Mouse (Mus musculus) midbrain, postnatal 0 days (tissue): Measurements from ENCODE around the gene Mrpl58. TPM values are rescaled to one million over a fixed set of nuclear protein-coding genes. Genes with fewer than 3 reads are reported as not detected.
A peak's percentile ranks its signal among the peaks of the same experiment; 100 is the strongest.
"Not testable (repeated sequence)": the region's sequence is repeated elsewhere in the genome, so short reads cannot be mapped to it uniquely, and the experiment has no call there.

ENCODE experiments used
- ATAC-seq: fragments of 200-750 bp; cut with Nextera tagmentation; 2 replicates; pipeline ENCODE4 v1.8.0; 2017; ENCODE audit warnings: moderate number of reproducible peaks, mild to moderate bottlenecking, moderate TSS enrichment, moderate library complexity; ENCODE audit not compliant: low FRiP score
- DNase-seq: peaks from one replicate; pipeline ENCODE4 v3.0.0-alpha.2; 2015; ENCODE audit warnings: low spot score
- H3K27ac ChIP-seq: fragments of 300-500 bp; sonication (generic); 2 replicates; pipeline ENCODE4 v1.5.1; 2014; ENCODE audit warnings: low read depth, mild to moderate bottlenecking, low read length, mixed read lengths
- H3K27me3 ChIP-seq: fragments of 300-500 bp; sonication (generic); 2 replicates; pipeline ENCODE4 v1.6.1; 2014; ENCODE audit warnings: low read length, control low read depth, mixed read lengths; ENCODE audit not compliant: insufficient read depth
- H3K36me3 ChIP-seq: fragments of 300-500 bp; sonication (generic); 2 replicates; pipeline ENCODE4 v1.6.1; 2014; ENCODE audit warnings: low read length, control low read depth, mixed read lengths; ENCODE audit not compliant: insufficient read depth
- H3K4me1 ChIP-seq: fragments of 300-500 bp; sonication (generic); 2 replicates; pipeline ENCODE4 v1.6.1; 2014; ENCODE audit warnings: mild to moderate bottlenecking, control low read depth, antibody characterized with exemption, low read length, mixed read lengths; ENCODE audit not compliant: insufficient read depth
- H3K4me2 ChIP-seq: fragments of 300-500 bp; sonication (generic); 2 replicates; pipeline ENCODE4 v1.6.1; 2014; ENCODE audit warnings: low read depth, mild to moderate bottlenecking, low read length, mixed read lengths; ENCODE audit not compliant: poor library complexity, severe bottlenecking
- H3K4me3 ChIP-seq: fragments of 300-500 bp; sonication (generic); 2 replicates; pipeline ENCODE4 v1.5.1; 2014; ENCODE audit warnings: low read depth, mild to moderate bottlenecking, low read length, moderate library complexity
- H3K9ac ChIP-seq: fragments of 300-500 bp; sonication (generic); replicated peaks from 2 replicates; pipeline ENCODE4 v1.6.1; 2014; ENCODE audit warnings: mild to moderate bottlenecking, low read length, moderate library complexity, mixed read lengths; ENCODE audit not compliant: poor library complexity, severe bottlenecking
- H3K9me3 ChIP-seq: fragments of 300-500 bp; sonication (generic); 2 replicates; pipeline ENCODE4 v1.6.1; 2016; ENCODE audit warnings: low read length, control low read depth
- CTCF ChIP-seq: IDR thresholded peaks from 2 replicates; pipeline ENCODE4 v1.5.1; 2016; ENCODE audit warnings: antibody characterized with exemption, mild to moderate bottlenecking
- WGBS: fragments of 180-500 bp; shearing (Covaris S2); extraction: QIAGEN DNeasy Blood & Tissue Kit; methylation state at CpG from one replicate; pipeline ENCODE4 v1.1.7; 2014; 5-methylcytosine and 5-hydroxymethylcytosine counted together
- polyA plus RNA-seq: library from polyadenylated mRNA; unstranded; fragments of >200 nt; fragmentation: Nextera tagmentation; extraction: Ambion mirVana; gene quantifications from 2 replicates; pipeline ENCODE4 v1.2.1, GENCODE M21; 2015
- total RNA-seq: library from RNA; depleted of rRNA; stranded (reverse); fragments of >200 nt; gene quantifications from 2 replicates; pipeline ENCODE4 v1.2.3, GENCODE M21; 2014

Mrpl58 gene
- total and polyA plus RNA-seq, 2 experiments from 2014 or later = 69.2 to 187 TPM

GRCm38 (mm10) chr11:115383701-115384474 is 19.7 kb upstream of the Mrpl58 start:
- Histone ChIP-seq H3K27ac (peak overlapping the region; percentile 95), H3K36me3 (no peaks in the 10 kb centered on the region; the same call in 1 of the 2 replicates), H3K4me3 (peak overlapping the region; percentile 90), H3K4me2 (peak overlapping the region; percentile 82), H3K27me3 (no peaks in the 10 kb centered on the region), H3K4me1 (peaks cover 17% of the 10 kb centered on the region), H3K9ac (peak overlapping the region; percentile 97), H3K9me3 (no peaks in the 10 kb centered on the region)
- 26% methylated on average over 16 of the region's 16 CpGs for WGBS
- peak; percentile 76 for DNase-seq
- no peak for ATAC-seq
- TF ChIP-seq CTCF = peak; percentile 8; the same call in 1 of the 2 replicates

GRCm38 (mm10) chr11:115384587-115384986 is 19.0 kb upstream of the Mrpl58 start:
- ATAC-seq (no peak), DNase-seq (no peak)
- TF ChIP-seq CTCF = no peak
- Histone ChIP-seq H3K9ac (peak overlapping the region; percentile 97), H3K27ac (0 out of 2 replicates have a peak overlapping the region, but pooled peaks have one; percentile 38), H3K9me3 (no peaks in the 10 kb centered on the region), H3K36me3 (no peaks in the 10 kb centered on the region; the same call in 1 of the 2 replicates), H3K4me3 (no peak overlapping the region), H3K4me2 (peak overlapping the region; percentile 82), H3K27me3 (no peaks in the 10 kb centered on the region), H3K4me1 (peaks cover 17% of the 10 kb centered on the region)
- 74% methylated on average over 5 of the region's 5 CpGs for WGBS

- 91% methylated on average over 3 of the region's 3 CpGs for WGBS
Observed at GRCm38 (mm10) chr11:115386859-115387258, 16.7 kb upstream of the Mrpl58 start.

GRCm38 (mm10) chr11:115391358-115391757 is 12.2 kb upstream of the Mrpl58 start:
- Histone ChIP-seq H3K27me3 (no peaks in the 10 kb centered on the region), H3K9ac (no peak overlapping the region), H3K4me1 (no peaks in the 10 kb centered on the region), H3K36me3 (peaks cover 45% of the 10 kb centered on the region), H3K4me3 (no peak overlapping the region), H3K4me2 (no peak overlapping the region), H3K27ac (no peak overlapping the region), H3K9me3 (no peaks in the 10 kb centered on the region)
- WGBS = 94% methylated on average over 7 of the region's 7 CpGs
- no peak for DNase-seq
- ATAC-seq = no peak
- no peak for TF ChIP-seq CTCF

More at GRCm38 (mm10) chr11:115386859-115387258, 16.7 kb upstream of the Mrpl58 start:
- not testable (repeated sequence) for H3K36me3 ChIP-seq, H3K9me3 ChIP-seq, ATAC-seq, H3K27me3 ChIP-seq, H3K9ac ChIP-seq, H3K4me3 ChIP-seq, H3K27ac ChIP-seq, H3K4me2 ChIP-seq, DNase-seq
- peaks cover 17% of the 10 kb centered on the region for H3K4me1 ChIP-seq

- Histone ChIP-seq H3K9me3 (no peaks in the 10 kb centered on the region), H3K27me3 (no peaks in the 10 kb centered on the region), H3K4me2 (no peak overlapping the region), H3K27ac (no peak overlapping the region), H3K36me3 (peaks cover 46% of the 10 kb centered on the region), H3K4me3 (no peak overlapping the region), H3K4me1 (no peaks in the 10 kb centered on the region), H3K9ac (no peak overlapping the region)
- WGBS = 68% methylated on average over 34 of the region's 34 CpGs
- ATAC-seq (no peak), DNase-seq (peak; percentile 29)
- no peak for TF ChIP-seq CTCF
Observed at GRCm38 (mm10) chr11:115393721-115394325, 9.7 kb upstream of the Mrpl58 start.

- Histone ChIP-seq H3K4me3 (no peak overlapping the region), H3K36me3 (peaks cover 31% of the 10 kb centered on the region), H3K27ac (no peak overlapping the region), H3K4me1 (peaks cover 10% of the 10 kb centered on the region; the same call in 1 of the 2 replicates), H3K27me3 (no peaks in the 10 kb centered on the region), H3K9me3 (no peaks in the 10 kb centered on the region), H3K4me2 (no peak overlapping the region), H3K9ac (no peak overlapping the region)
- no peak for TF ChIP-seq CTCF
- WGBS = 88% methylated on average over 7 of the region's 7 CpGs
- DNase-seq (no peak), ATAC-seq (no peak)
Observed at GRCm38 (mm10) chr11:115398085-115398484, 5.5 kb upstream of the Mrpl58 start.
